Mouse (Mus musculus) liver, embryonic 11.5 days (tissue): ENCODE results near the gene Hnrnpu. TPM values are rescaled to one million over a fixed set of nuclear protein-coding genes. Genes with fewer than 3 reads are reported as not detected.

ENCODE experiments used
- ATAC-seq: fragments of 200-750 bp; cut with Nextera tagmentation; replicated peaks from 2 replicates; pipeline ENCODE4 v1.8.0; 2017; ENCODE audit warnings: moderate number of reproducible peaks, mild to moderate bottlenecking, moderate TSS enrichment, moderate library complexity; ENCODE audit not compliant: low FRiP score
- DNase-seq: peaks from one replicate; pipeline ENCODE4 v3.0.0-alpha.2; 2017; ENCODE audit warnings: low spot score
- H3K27ac ChIP-seq: fragments of 300-500 bp; sonication (generic); 2 replicates; pipeline ENCODE4 v1.5.1; 2014; ENCODE audit warnings: mild to moderate bottlenecking, low read depth, low read length, control low read depth
- H3K27me3 ChIP-seq: fragments of 300-500 bp; sonication (generic); replicated peaks from 2 replicates; pipeline ENCODE4 v1.6.1; 2014; ENCODE audit warnings: low read length, mixed read lengths; ENCODE audit not compliant: control insufficient read depth, insufficient read depth
- H3K36me3 ChIP-seq: fragments of 300-500 bp; sonication (generic); 2 replicates; pipeline ENCODE4 v1.6.1; 2014; ENCODE audit warnings: mild to moderate bottlenecking, low read length, moderate library complexity, mixed read lengths; ENCODE audit not compliant: control insufficient read depth, insufficient read depth
- H3K4me1 ChIP-seq: fragments of 300-500 bp; sonication (generic); replicated peaks from 2 replicates; pipeline ENCODE4 v1.6.1; 2014; ENCODE audit warnings: low read length, mixed read lengths; ENCODE audit not compliant: control insufficient read depth, insufficient read depth
- H3K4me2 ChIP-seq: fragments of 300-500 bp; sonication (generic); 2 replicates; pipeline ENCODE4 v1.6.1; 2014; ENCODE audit warnings: mild to moderate bottlenecking, control low read depth, moderate library complexity
- H3K4me3 ChIP-seq: fragments of 300-500 bp; sonication (generic); 2 replicates; pipeline ENCODE4 v1.5.1; 2014; ENCODE audit warnings: low read depth, low read length, control low read depth
- H3K9ac ChIP-seq: fragments of 300-500 bp; sonication (generic); 2 replicates; pipeline ENCODE4 v1.6.1; 2014; ENCODE audit warnings: low read depth, low read length, control low read depth
- H3K9me3 ChIP-seq: fragments of 300-500 bp; sonication (generic); 2 replicates; pipeline ENCODE4 v1.6.1; 2016; ENCODE audit warnings: low read length, inconsistent platforms, mixed read lengths; ENCODE audit not compliant: control insufficient read depth
- WGBS: fragments of 180-500 bp; shearing (Covaris S2); extraction: QIAGEN DNeasy Blood & Tissue Kit; methylation state at CpG from one replicate; pipeline ENCODE4 v1.1.7; 2014; 5-methylcytosine and 5-hydroxymethylcytosine counted together
- polyA plus RNA-seq: library from polyadenylated mRNA; unstranded; fragments of >200 nt; fragmentation: Nextera tagmentation; extraction: Ambion mirVana; gene quantifications from 2 replicates; pipeline ENCODE4 v1.2.1, GENCODE M21; 2014

The Hnrnpu gene
- polyA plus RNA-seq, 1 experiment from 2014 or later, result 571 TPM

DNA sequence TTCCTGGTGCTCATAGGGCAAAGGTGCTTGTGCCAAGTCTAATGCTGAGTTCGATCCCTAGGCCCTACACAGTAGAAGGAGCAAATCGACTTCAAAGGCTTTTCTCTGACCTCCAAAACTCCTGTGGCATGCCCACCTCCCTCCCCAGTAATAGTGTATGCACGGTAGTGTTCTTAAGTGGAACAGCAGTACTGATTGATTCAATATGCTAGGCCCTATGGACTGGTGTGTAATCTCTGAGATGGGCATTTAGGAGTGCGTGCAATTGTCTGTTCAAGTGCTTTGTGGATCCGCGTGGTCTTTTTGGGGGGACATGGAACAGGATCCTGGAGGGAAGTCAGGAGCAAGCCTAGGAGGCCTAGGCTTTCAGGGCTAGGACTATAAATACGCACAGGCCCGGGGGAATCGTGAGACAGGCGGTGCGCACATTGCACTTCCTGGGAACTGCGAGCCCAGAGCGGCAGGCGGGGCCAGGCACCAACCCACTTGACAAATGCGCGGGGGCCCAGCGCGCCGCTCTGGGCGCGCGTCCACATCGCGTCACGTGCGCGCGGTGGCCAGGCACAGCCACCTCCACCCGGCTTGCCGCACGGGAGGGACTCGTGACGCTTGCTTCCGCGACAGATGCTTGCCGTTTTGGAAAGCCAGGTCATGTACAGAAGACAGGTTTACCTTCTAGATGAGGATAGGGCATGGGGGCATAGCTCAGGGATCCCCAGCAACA, 31.1 kb upstream of the Hnrnpu start:
- Histone ChIP-seq H3K4me2 (peak overlapping the region; percentile 85), H3K36me3 (no peaks in the 10 kb centered on the region)
- WGBS, result 4% methylated on average over 36 of the region's 36 CpGs

DNA sequence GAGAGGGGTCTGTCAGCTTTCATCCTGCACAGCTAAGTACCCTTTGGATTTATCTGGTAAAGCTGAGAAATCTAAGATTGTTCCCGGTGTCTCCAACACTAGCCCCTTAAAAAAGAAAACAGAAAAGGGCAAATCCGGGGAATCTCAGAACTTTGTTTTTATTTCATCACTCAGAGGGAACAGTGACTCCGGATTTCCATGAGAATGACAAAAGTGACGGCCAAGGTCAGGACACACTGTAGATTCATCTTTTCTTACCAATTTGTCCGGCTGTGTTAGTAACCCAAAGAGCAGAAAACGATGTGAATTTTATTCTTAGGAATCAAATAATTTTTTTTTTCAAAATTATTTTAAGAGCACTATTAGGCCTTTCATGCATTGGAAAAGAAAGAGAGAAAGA, 30.5 kb upstream of the Hnrnpu start:
- WGBS, result 76% methylated on average over 6 of the region's 6 CpGs

More for the DNA sequence above, 31.1 kb upstream of the Hnrnpu start:
- Histone ChIP-seq H3K4me1 (peaks cover 12% of the 10 kb centered on the region), H3K9me3 (no peaks in the 10 kb centered on the region), H3K27me3 (no peaks in the 10 kb centered on the region), H3K27ac (peak overlapping the region; percentile 93), H3K9ac (peak overlapping the region; percentile 82), H3K4me3 (peak overlapping the region; percentile 64)
- ATAC-seq (peak; percentile 95), DNase-seq (peak; percentile 89)

GRCm38 (mm10) chr1:178365171-178365570, 27.6 kb upstream of the Hnrnpu start:
- H3K4me3 ChIP-seq, result no peak overlapping the region
- H3K4me1 ChIP-seq, result peaks cover 7% of the 10 kb centered on the region
- no peak overlapping the region for H3K4me2 ChIP-seq
- no peak overlapping the region for H3K27ac ChIP-seq
- DNase-seq (no peak), ATAC-seq (no peak)
- H3K36me3 ChIP-seq, result no peaks in the 10 kb centered on the region
- H3K27me3 ChIP-seq, result no peaks in the 10 kb centered on the region
- H3K9me3 ChIP-seq, result no peaks in the 10 kb centered on the region
- H3K9ac ChIP-seq, result no peak overlapping the region
- WGBS, result 85% methylated on average over 6 of the region's 6 CpGs

More for the DNA sequence above, 30.5 kb upstream of the Hnrnpu start:
- Histone ChIP-seq H3K4me1 (peaks cover 11% of the 10 kb centered on the region), H3K9ac (peak overlapping the region; percentile 82), H3K4me3 (no peak overlapping the region), H3K27me3 (no peaks in the 10 kb centered on the region), H3K36me3 (no peaks in the 10 kb centered on the region), H3K9me3 (no peaks in the 10 kb centered on the region), H3K4me2 (peak overlapping the region; percentile 85), H3K27ac (peak overlapping the region; percentile 93)
- no peak for DNase-seq
- ATAC-seq, result no peak

DNA sequence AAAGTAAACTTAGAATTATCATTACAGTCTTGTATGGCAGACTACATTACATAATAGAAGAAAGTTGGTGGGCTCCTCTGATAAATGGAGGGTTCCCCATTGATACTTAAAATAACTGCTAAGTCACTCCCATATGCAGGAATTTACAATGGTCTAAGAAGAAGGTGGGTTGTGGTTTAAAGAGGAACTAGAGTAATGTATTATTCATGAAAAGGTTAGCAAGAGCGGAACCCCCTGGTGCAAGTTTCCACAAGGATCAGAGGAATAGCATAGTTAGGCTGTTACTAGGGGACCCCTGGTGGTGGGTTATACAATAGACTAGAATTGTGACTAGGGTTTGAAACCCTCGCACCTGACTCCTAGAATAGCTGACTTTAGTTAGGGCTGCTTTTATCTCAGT, 23.1 kb upstream of the Hnrnpu start:
- Histone ChIP-seq H3K36me3 (no peaks in the 10 kb centered on the region), H3K4me2 (no peak overlapping the region), H3K4me3 (no peak overlapping the region), H3K9me3 (no peaks in the 10 kb centered on the region), H3K9ac (no peak overlapping the region), H3K27me3 (no peaks in the 10 kb centered on the region), H3K4me1 (no peaks in the 10 kb centered on the region), H3K27ac (no peak overlapping the region)
- ATAC-seq (no peak), DNase-seq (no peak)
- WGBS, result 69% methylated on average over 2 of the region's 2 CpGs

DNA sequence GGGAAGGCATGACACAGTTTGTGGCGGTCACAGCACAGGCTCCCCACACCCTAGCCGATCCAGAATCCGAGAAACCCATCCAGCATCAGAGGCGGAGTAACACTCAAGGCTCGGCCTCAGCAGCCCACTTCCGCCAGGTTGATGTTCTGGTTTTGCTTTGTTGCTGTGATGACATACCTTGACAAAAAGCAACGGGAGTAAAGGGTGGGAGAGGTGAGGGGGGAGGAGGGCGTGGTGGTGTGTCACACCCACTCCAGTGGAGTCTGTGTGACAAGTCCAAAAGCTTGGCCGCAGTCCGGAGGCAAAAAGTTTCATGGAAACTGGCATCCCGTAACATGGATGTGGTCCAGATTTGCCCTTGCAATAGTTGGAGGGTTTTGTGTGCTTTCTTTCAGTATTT, 22.7 kb upstream of the Hnrnpu start:
- DNase-seq (no peak), ATAC-seq (no peak)
- Histone ChIP-seq H3K9ac (no peak overlapping the region), H3K27ac (no peak overlapping the region), H3K36me3 (no peaks in the 10 kb centered on the region), H3K4me1 (no peaks in the 10 kb centered on the region), H3K27me3 (no peaks in the 10 kb centered on the region), H3K4me2 (no peak overlapping the region), H3K9me3 (no peaks in the 10 kb centered on the region), H3K4me3 (no peak overlapping the region)
- WGBS, result 81% methylated on average over 11 of the region's 11 CpGs

DNA sequence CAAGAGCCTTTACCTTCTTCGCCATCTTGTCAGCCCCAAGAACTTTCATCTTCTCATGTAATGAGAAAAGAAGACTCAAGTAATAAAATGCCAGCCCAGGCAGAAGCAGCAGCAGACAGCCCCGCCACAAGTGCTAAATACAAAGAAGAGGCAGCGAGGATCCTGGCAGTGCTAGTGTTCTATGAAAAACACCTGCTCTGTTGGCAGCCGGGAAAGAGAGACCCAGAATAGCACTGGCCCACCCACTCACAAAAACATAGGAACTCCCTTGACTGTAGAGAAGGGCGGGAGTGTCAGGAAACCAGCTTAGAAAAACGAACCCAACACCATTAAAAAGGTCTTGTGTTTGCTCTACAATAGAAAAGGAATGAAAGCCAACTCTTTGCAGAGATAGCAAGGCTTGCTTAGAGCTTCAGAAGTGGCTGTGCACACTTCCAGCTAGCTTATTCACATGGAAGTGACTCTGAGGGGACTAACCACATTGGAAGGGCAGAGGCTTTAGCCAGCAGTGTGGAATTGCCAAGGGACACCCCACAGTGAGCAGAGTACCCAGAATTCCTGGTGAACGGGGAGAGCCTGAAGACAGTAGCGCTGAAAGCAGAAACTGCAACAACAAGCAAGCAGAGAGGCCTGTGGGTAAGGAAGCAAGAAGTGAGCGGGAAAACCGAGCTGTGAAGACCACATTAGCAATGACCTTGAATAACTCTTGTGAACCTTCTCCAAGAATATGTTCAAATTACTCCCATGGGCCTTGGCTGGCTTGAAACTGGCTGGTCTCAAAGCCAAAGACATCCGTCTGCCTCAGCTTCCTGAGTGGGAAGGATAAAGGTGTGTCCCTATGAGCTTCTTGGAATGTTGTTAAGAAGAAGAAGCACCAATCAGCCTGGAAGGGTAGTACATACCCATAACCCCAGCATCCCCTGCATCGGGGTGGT, 20.4 kb upstream of the Hnrnpu start:
- no peak overlapping the region for H3K4me3 ChIP-seq
- H3K4me1 ChIP-seq, result no peaks in the 10 kb centered on the region
- WGBS, result 76% methylated on average over 12 of the region's 12 CpGs
- H3K27ac ChIP-seq, result no peak overlapping the region
- ATAC-seq, result no peak
- H3K27me3 ChIP-seq, result no peaks in the 10 kb centered on the region
- H3K36me3 ChIP-seq, result no peaks in the 10 kb centered on the region
- H3K9me3 ChIP-seq, result no peaks in the 10 kb centered on the region
- no peak overlapping the region for H3K9ac ChIP-seq
- DNase-seq, result no peak
- H3K4me2 ChIP-seq, result no peak overlapping the region

DNA sequence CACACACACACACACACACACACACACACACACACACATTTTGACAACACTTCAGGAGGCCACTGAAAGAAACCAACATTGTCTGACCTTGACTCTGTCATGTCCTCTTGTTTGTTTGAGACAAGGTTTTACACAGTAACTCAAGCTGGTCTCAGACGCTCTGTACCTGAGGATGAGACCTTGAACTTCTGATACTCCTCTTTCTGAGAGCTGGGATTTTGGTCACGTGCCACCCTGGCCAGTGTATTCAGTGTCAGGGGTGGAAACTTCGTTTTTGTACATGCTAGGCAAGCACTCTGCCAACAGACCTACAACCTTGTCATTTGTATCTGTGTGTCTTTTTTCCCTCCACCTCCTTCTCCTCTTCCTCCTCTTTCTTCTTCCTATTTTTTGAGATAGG, 17.0 kb upstream of the Hnrnpu start:
- Histone ChIP-seq H3K9me3 (no peaks in the 10 kb centered on the region), H3K4me2 (no peak overlapping the region), H3K4me3 (no peak overlapping the region), H3K4me1 (no peaks in the 10 kb centered on the region), H3K27ac (no peak overlapping the region), H3K27me3 (no peaks in the 10 kb centered on the region), H3K36me3 (no peaks in the 10 kb centered on the region), H3K9ac (no peak overlapping the region)
- 56% methylated on average over 3 of the region's 3 CpGs for WGBS
- no peak for DNase-seq
- no peak for ATAC-seq

GRCm38 (mm10) chr1:178351643-178352042, 14.0 kb upstream of the Hnrnpu start:
- no peaks in the 10 kb centered on the region for H3K4me1 ChIP-seq
- H3K27me3 ChIP-seq, result no peaks in the 10 kb centered on the region
- no peak overlapping the region for H3K4me3 ChIP-seq
- DNase-seq (no peak), ATAC-seq (no peak)
- H3K9ac ChIP-seq, result no peak overlapping the region
- no peak overlapping the region for H3K4me2 ChIP-seq
- no peak overlapping the region for H3K27ac ChIP-seq
- H3K36me3 ChIP-seq, result no peaks in the 10 kb centered on the region
- no peaks in the 10 kb centered on the region for H3K9me3 ChIP-seq
